Mouse (Mus musculus): Measurements from ENCODE around the gene Ccnl1.
A peak's percentile ranks its signal among the peaks of the same experiment; 100 is the strongest.

Ccnl1 gene

DNA sequence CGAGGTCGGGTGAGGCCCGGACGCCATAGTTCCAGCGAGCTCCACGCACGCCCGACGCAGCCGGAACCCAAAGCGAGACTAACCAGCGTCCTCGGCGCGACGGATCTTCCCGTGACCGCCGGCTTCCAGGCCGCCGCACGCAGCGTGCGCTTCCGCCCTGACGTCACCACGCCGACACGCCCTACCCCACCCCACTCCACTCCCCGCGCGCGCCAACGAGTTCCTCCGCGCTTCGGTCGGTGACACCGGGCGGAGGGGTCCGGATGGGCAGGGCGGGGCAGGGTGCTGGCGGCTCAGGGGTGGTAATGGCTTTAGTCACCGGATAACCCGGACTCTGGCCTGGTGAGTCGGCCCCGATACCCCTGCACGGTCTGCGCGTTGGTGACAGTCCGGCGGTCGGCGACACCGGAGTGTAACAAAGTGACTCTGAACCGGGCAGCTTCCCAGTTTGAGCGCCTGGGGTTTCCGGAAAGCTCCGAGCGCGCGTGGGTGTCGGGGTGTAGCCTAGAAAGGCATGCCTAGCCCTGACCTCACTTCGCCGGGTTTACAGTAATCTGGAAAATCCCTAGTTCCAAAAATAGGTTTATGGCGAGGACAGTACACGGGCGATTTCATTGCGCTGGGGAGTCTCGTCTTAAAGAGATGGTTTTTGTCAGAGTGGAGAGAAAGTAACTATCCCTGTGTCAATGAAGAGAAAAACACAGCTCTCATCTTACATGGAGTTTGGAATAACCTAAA is at the start of gene Ccnl1:
Gene Ccnl1 (minus strand): TSS at position 148 of the 738 bp plus-strand sequence.
- DNase-seq, result peak; percentile 96 to 98

DNA sequence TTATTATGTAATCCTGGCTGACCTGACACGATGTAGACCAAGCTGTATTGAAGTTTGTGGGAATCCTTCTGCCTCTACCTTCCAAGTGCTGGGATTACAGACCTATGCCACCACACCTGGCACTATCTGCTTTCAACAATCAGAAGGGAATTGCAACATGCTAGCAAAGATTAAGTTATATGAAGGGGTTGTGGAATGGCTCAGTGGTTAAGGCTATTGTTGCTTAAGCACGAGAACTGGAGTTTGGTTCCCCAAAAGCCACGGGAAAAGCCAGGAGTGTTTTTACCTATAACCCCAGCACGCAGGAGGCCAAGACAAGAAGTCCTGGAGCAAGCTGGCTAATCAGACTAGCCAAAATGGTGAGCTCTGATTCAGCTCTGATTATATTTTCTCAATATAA is 46.9 kb upstream of the Ccnl1 start:
- DNase-seq, result no peak

DNA sequence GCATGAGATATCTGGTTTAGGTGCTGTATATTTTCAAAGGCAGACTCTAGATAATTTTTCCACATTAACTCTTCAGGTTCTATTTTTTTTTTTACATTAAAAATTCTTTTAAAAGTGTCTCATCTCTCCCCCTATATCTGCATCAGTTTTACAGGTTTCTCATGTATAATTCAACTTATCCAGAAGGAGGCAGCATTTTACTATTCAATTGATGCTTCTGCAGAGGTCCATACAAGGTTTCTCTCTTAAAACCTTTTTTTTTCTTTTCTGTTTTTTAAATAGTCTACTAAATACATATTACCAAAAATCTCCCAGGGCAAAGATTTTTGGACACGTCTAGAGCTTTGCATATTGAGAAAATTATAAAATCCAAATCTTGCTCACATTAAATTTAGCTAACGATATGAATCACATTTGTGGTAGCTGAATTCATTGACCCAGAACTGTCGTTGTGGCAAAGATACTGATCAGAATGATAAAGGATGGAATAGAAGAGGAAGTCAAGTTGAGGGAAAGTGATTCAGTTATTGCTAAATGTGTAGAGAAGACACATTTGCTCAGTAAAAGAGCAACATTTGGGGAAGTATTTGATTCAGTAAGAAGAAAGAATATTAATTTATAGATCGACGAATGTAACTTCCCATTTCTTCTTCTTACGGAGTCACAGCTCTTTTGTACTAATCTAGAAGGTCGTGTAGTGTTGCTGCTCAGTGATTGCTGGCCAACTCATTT is 46.3 kb upstream of the Ccnl1 start:
- DNase-seq, result no peak

DNA sequence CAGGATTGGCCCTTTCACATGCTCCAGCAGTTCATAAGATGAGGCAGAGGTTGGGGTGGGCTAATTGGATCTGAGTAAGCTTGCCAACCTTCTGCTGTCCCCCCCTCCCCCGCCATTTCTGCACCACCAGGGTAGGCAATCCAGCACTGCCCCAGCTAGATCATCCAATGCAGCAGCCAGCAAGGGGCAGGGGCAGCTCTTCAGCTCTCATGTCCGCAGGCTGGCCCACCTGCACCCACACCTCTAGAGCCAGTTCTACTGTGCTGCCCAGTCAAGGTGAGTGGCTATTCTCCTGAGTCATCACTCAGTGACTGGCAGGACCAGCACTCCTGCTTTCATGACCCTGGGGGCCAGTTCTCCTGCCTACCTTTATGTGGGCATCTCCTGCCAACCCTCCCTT is 42.4 kb upstream of the Ccnl1 start:
- DNase-seq, result peak in 1 of 2 experiments; percentile 32

DNA sequence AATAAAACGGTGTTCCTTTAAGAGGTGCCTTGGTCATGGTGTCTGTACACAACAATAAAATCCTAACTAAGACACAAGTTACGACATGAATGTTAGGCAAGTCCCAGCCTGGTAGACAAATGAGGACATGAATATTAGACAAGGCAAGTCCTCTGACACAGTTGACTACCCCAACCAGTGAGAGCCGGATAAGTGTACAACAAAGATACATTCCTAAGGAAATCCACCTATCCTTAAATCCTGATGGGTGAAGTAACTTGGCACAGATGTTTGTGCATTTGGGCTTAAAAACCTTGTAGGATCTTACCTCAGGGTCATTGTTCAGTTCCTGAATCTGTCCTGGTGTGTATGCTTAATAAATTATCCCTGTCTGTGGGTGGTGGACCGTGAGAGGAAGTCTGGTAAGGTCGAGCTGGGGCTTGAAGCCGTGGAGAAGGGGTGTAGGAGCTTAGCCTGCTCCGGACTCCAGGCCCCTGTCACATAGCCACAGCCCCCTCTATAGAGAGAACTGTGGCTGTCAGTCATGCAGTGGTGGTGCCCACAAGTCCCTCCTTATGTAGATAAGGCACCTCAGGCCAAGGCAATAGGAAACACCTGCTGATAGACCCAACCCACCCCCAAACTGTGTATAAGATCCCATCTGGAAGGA is 39.4 kb upstream of the Ccnl1 start:
- DNase-seq, result no peak

DNA sequence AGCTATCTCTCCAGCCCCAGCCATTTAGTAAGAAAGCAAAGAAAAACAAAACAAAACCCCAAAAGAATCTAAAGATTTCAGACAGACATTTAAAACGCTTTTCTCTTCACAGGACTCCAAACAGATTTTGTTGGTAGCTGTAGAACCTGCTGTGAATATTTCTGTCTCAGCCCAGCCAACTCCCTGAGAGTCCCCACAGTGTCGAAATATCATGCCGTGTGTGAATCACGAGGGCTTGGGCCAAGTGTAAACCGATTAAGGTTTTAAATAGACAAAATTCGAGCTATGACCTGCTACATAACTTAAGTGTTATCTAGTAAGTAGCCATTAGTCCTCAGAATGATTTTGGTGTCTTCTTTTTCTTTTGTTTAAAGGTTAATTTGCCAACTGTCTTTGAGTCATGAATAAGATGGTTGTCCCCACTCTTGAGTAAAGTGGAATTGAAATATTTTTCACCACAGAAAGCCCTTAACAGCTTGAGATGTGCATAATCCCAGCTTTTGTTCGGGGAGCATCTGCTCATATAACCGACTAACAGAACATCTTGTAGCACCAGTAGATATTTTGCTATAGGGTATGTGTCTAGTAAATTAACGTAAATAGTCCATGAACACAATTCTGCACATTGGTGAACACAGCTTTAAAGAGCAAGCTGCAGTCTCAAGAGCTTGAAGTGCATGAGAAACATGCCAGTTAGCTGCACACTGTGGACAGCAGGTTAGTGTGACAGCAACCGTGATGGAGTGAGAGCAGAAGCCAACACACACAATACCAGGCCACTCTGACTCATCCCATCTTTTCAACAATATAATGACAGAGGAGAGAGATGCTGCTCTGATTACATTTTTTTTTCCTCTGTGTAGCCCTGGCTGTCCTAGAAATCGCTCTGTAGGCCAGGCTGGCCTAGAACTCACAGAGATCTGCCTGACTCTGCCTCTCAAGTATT is 34.6 kb upstream of the Ccnl1 start:
- no peak for DNase-seq

DNA sequence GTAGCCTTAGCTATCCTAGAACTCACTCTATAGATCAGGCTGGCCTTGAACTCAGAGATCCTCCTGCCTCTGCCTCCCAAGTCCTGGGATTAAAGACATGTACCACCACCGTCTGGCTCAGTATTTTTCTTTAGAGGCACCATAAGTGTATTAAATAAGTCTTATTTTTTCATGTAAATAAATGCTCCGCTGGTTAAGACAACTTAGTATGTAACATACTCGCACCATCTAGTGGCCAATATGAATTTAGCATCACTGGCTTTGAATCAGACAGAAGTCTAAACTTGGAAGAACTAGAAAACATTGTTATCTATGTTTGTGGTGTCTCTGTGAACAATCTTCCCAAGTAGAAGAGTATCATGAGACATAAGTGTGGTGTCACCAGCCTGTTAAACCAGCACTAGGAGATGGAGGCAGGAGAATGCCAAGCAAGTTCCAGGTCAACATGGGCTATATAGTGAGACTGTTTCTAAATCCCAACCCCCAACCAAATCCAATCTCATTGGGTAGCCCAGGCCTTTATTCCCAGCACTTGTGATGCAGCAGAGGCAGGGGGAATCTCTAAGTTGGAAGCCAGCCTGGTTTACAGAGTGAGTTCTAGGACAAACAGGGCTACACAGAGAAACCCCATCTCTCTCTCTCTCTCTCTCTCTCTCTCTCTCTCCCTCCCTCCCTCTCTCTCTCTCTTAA is 33.1 kb upstream of the Ccnl1 start:
- DNase-seq, result peak in 1 of 2 experiments; percentile 67

DNA sequence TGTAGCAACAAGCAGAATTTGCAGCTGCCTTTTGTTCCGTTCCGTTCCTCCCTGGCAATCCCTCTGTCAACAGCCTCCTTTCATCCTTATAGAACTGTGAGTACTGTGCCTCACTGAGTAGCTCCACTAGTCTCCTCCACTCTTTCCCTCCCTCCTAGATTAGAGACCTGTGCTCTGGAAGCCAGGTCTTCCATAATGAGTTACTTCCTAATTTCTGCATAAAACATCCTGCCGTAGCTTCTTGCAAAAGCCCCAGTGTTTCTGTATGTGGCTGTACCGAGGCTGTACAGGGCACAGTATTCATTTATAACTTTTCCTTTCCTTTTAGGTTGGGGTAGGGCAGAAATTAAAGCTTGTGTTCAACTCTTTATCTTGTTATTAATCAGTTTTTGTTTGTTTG is 32.5 kb upstream of the Ccnl1 start:
- no peak for DNase-seq

DNA sequence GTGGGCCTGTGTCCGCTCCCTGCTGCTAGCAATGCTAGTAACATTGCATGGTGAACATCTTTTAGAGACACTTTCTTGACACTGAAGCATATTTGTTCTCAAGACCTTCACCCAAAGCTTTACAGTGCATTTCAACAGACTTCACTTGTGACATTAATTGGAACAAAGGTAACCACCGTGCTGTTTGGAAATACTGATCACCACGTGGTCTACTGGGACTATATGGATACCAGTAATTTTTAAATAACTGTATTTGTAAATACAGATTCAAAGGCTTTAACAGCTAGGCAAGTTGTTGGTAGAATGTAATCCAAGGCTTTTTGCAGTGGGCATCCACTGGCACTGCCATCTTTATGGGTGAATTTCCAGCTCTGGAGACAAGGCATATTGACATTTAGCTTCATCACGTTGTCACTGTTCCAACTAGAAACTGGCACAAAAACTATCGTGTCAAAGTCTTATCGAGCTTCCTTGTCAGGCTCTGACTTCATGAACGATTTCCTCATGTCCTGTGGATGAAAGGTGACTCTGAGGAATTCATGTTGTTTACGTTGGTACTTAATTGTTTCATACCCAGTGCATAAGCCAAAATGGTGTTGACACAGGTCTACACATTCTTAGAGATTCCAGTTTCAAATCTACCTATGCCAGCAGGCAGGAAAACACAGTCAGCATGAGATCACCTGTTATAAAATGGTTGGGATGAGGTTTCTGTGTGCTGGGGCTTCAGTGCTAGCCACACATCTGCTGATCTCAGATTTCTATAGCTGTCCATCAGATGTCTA is 30.9 kb upstream of the Ccnl1 start:
- DNase-seq, result no peak

DNA sequence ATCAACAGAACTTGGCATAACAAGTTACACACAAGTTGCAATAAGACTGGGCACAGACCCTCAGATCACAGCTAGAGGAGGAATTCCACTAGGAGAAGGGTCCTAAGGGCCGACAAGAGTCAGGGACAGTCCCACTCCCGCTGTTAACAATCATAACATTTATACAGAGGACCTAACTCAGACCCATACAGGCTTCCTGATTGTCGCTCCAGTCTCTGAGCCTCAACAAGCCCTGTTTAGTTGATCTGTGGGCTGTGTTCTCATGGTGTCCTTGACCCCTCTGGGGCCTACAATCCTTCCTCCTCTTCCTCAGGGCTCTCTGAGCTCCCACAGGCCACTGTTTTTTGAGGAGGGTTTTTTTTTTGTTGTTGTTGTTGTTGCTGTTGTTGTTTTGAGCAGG is 18.2 kb upstream of the Ccnl1 start:
- DNase-seq, result no peak

DNA sequence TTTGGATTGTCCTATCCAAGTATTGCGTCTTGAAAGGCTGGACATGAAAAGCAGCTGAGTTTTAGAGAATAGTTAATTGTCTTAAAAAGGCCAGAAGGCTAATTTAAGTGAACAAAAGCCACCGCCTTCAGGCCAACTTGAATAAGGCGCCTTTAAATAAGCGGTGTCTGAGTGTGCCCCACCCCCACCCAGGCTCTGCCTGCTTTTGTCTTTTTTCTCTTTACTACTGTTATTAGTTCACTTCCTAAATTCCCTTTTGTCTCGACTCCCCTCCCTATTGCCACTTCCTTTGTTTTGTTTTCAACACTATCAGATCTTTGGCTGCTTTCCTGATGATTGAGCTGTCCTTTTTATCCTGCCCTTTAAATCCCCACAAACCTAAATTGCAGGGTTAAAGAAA is 17.3 kb upstream of the Ccnl1 start:
- peak; percentile 64 to 67 for DNase-seq

DNA sequence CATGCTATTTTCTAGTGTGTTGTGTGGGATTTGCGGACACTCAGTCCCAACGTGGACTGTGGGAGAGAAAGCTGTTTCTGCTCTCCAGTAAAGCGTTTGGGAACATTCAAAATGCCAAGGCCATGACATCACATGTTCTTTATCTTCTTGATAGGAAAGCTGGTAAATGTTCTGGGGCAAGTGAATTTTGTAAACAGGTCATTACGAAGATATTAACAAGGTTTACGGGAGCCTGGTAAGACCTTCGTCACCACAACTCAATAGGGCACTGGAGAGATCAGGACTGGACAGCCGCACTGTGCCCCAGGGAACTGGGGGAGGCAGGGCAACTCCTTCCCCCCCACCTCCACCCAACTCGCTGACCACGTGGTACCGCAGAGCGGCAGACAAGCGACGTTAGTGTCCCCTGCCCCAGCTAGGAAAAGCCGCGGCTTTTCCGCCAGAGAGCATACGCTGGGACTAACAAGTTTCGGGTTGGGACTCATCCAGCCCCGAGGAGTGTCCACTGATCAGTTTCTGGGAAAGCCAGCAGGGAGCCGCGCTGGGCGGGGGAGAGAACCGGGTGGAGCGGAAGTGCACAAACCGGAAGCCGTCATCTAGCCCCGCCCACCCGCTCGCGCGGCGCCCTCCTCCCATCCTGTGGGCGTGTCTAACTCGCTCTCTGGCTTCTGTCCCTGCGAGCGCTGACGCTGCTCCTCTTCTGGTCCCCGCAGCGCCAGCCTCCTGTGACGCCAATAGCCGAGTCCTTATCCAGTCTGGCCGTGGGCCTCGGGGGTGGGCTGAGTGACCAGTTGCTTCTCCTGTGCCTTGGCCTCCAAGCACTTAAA is 16.4 kb upstream of the Ccnl1 start:
- DNase-seq, result peak; percentile 99

DNA sequence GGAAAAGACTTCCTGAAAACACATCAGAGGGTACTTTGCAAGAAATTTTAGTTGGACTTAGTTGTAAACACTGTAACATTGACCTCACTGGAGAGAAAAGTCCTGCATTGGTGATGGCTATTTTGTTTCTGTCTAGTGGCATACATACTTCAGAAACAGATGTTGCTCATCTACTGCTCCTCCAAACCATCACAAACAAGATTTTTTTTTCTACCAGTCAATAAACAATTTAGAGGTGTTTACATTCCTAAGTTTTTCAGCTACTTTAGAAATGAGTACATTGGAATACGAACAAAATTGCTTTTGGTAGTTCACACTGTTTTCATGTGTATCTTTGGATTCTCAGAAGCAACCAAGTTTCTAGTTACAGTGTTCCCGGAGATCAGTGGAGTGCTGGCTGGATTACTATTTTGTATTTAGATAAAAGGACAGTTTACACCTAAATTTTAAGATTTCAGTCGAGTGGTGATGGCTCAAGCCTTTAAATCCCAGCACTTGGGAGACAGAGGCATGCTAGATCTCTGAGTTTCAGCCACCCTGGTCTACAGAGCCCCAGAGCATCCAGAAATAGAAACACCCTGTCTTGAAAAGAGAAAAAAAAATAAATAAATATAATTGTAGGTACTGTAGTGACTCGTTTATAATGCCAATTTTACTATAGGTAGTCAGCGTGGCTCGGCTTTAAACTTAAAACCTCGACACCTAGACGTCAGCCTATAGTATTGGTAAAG is 15.6 kb upstream of the Ccnl1 start:
- no peak for DNase-seq

DNA sequence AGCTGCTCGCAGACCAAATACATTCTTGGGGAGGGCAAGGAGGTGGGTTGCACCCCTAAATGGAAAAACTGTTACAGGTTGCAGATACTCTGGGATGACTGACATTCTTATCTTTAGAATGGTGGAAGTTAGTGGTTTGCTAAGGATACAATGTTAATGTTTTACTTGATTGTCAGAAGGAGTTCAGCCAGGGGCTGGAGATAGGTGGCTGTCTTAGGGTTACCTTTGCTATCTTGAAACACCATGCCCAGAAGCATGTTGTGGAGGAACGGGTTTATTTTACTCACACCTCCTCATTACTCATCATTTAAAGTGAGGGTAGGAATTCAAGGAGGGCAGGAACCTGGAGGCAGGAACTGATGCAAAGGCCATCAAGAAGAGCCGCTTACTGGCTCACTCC is 11.1 kb upstream of the Ccnl1 start:
- no peak for DNase-seq

DNA sequence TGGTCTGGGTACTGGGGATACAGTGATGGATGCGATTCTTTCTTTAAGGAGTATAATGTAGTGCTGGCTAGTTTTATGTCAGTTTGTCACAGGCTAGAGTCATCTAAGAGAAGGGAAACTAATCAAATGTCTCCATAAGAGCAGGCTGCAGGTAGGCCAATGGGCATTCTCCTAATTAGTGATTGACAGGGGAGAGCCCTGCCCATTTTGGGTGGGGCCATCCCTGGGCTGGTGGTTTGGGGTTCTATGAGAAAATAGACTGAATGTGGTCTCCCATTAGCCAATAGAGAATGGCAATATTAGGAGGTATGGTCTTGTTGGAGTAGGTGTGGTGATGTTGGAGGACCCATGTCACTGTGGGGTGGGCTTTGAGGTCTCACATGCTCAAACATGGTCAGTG is 8.3 kb upstream of the Ccnl1 start:
- no peak for DNase-seq

DNA sequence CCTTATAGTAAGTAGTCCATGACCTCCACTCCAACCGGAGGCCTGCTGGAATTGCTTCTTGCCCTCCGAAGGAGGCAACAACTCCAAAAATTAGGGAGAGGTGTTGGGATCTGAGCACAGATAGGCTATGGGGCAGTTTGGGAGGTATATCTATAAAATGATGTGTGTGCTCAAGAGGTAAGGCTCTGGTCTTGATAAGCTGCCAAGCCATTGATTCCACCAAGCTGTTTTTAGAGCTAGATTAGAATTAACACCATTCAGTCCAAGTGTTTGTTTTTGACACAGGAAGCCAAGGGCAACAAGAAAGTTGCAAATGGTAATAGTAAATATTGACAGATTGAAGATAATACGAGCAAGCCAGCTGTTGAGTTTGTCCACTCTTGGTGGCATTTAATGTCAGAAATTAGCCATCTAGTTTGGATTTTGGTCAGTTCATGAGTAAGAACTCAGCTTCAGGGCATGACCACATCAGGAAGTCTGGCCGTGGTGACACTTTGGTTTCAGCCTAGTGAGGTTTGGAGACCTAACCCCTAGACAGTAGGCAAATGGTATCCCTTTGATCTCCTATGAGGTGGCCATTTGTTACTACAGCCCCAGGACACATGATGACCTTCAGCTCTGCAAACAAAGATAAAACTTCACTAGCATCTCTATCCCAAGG is 4.4 kb upstream of the Ccnl1 start:
- DNase-seq, result no peak

DNA sequence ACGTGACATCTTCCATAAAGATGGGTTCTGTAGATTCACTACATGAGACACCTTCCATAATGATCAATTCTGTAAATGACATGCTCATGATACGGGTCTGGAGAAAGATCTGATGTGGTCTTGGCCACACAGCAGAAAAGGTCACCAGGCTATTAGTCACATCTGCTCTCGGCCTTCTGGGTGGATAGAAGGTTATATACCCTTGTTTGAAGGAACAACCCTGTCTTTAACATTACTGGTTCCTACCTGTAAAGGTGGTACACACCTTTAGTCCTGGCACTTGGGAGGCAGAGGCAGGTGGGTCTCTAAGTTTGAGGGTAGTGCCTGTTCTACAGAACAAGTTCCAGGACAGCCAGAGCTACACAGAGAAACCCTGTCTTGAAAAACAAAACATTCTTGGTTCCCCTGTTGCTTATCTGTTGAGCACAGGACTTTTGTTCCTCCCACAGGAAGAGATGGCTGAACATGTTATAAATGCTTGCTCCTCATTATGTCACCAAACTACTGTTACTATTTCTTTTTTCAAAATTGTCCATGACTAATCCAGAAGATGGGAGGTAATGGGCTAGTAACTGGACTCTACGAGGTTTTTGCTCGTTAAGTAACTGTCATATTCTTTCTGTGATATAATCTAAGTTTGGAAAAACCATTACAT is 2.4 kb upstream of the Ccnl1 start:
- no peak for DNase-seq

DNA sequence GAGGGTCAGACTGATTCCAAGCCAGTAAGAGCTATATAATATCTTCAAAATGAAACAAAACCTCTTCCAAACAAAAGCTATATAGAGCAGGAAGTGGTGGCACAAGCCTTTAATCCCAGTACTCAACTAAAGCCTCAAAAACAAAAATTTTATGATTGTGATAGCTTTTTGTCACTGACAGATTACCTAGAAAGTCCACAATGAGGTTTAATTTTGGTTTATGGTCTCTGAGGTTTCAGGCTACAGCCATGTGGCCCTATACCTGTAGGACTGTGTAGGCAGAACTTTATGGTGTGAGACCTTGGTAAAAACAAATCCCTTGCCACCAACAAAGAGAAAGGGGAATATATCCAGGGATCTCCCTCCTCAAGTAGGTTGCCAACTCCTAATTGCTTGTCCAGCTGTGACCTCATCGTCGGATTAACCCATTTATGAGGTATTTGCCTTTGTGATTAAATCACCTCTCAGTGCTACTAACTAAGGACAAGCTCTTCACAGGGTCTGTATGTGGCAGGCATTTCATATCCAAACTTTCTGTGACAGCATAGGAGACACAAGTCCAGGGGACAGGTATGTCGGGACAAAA is 1.5 kb upstream of the Ccnl1 start:
- no peak for DNase-seq

Data from kidney, postnatal 25 days (tissue).